Mouse (Mus musculus) neural tube, postnatal 0 days (tissue): ENCODE results near the gene Dimt1. TPM values are rescaled to one million over a fixed set of nuclear protein-coding genes. Genes with fewer than 3 reads are reported as not detected.

ENCODE experiments used
- polyA plus RNA-seq: library from polyadenylated mRNA; unstranded; fragments of >200 nt; fragmentation: Nextera tagmentation; extraction: Ambion mirVana; gene quantifications from 2 replicates; pipeline ENCODE4 v1.2.1, GENCODE M21; 2015

Dimt1 gene
- polyA plus RNA-seq = 28.8 and 29.7 TPM in 2 replicates

DNA sequence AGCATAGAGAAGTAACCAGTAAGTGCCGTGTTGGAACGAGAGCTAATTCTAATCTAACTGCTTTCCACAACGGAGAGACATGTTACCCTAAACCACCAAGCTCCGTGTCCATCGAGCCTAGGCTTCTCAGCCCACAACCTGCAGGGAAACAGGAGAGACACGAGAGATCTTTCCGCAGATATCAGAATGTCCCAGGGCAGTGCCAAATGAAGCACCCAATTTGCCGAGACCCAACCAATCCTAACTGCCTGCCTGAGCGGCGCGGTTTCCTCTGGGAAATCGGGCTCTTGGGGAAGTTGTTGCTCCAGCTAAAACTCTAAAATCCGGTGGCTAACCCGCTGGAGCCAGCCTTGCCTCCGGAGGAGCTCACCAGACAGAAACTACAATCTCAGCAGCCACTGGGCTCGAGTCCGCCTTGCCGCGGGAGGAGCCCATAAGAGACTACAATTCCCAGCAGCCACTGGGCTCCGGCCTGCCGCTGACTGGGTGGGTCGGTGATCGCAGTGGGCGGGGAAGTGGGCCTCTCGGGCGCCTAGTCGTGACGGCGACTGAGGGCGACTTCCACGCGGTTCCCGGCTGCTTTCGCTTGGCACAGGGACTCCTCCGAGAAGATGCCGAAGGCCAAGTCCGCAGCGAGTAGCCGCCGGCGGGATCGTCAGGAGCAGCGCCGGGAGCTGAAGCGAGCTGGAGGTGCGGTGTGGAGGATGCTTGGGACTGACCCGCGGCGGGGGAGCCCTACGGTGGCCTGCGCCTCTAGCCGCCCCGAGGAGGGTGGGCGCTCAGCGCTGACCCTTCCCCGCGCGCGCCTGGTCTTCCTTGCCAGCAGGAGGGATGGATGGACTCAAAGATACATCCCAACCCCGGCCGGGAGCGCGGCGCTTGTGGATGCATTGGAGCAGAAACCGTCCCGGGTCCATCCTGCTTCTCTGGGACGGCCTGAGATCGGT is at the start of gene Dimt1:
Dimt1 (plus strand) TSS at position 534 of the 947 bp plus-strand sequence.

GRCm38 (mm10) chr13:106936256-106937137 is 10.4 kb upstream of the Dimt1 start, which contains the start of gene Ipo11:
TSS of gene Ipo11 (minus strand) at chr13:106936958.

Other genes starting within 250 kb of the Dimt1 start
- gene Ipo11, start 10.2 kb upstream of the Dimt1 start, polyA plus RNA-seq = 33.8 and 35.4 TPM in 2 replicates
- gene Kif2a, start 75.0 kb downstream of the Dimt1 start, polyA plus RNA-seq = 107 and 130 TPM in 2 replicates